Comparison of ENCODE assay signal across 16 mouse cellular contexts in the genomic region with DNA sequence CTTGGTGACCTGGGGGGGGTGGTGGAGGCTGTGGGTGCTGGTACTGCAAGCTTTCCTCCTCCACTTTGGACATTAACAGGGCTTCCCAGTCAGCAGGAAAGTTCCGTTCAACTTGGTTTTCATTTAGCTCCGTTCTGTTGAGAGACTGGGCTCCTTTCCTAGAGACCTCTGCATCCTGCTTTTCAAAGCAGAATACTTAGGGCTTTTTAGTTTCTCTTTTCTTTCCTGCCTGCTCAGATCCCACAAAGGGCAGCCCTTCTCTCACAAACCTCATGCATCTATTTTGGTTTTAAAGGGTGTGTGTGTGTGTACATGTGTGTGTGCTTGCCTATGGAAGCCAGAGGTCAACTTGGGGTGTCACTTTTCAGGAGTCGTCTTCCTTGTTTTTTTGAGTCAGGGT. TPM values are rescaled to one million over a fixed set of nuclear protein-coding genes. Genes with fewer than 3 reads are reported as not detected.
DNase-seq lines count a peak whose midpoint lies in the region; ATAC-seq and TF ChIP-seq lines count a peak whose summit lies in the region.
"Had no signal": no experiment of that assay in that cellular context is flagged by ENCODE, and none has a peak within 500 bp of the region (broad histone marks: within the 10 kb centered on the region; RNA-seq: fewer than 3 reads in every experiment).

No protein-coding gene starts in this region.

- TF ChIP-seq EP300 in heart, adult 2 months (IDR thresholded peaks at IDR 0.05; ENCODE audit: insufficient read depth, low read depth, low read length) = no peak

- no peak for TF ChIP-seq POLR2A in heart, adult 2 months (IDR thresholded peaks at IDR 0.05; ENCODE audit: insufficient read depth, low read depth, low read length)

- ATAC-seq in heart, embryonic 13.5 days (ENCODE audit: extremely low read depth, insufficient number of reproducible peaks, low FRiP score, low TSS enrichment) = no peak
- ATAC-seq in kidney, embryonic 16.5 days (ENCODE audit: low FRiP score, low TSS enrichment) = no peak
- ATAC-seq in CD4-positive, CD25-positive, alpha-beta regulatory T cell, adult 4 months = peak; percentile 56
- no peak for ATAC-seq in embryonic facial prominence, embryonic 15.5 days (ENCODE audit: insufficient number of reproducible peaks, low FRiP score, low TSS enrichment, low read depth)

- TF ChIP-seq CTCF in heart, adult 2 months (IDR thresholded peaks at IDR 0.05) = no peak

- no peak overlapping the region for H3K4me2 ChIP-seq in heart, embryonic 13.5 days
- H3K4me2 ChIP-seq in kidney, embryonic 16.5 days (replicated peaks; ENCODE audit: low read depth, low read length) = peak overlapping the region; percentile 31
- no peak overlapping the region for H3K4me2 ChIP-seq in embryonic facial prominence, embryonic 15.5 days (replicated peaks)
- H3K4me2 ChIP-seq: neural tube, embryonic 13.5 days had no signal

- WGBS in heart, embryonic 13.5 days = 72% methylated on average over 3 of the region's 3 CpGs
- 53% methylated on average over 3 of the region's 3 CpGs for WGBS in heart, adult 2 months
- 65% methylated on average over 3 of the region's 3 CpGs for WGBS in kidney, embryonic 16.5 days
- 68% methylated on average over 3 of the region's 3 CpGs for WGBS in embryonic facial prominence, embryonic 15.5 days

- H3K4me1 ChIP-seq in heart, embryonic 13.5 days = peaks cover 10% of the 10 kb centered on the region
- no peaks in the 10 kb centered on the region; the same call in 1 of the 2 replicates for H3K4me1 ChIP-seq in heart, adult 2 months (ENCODE audit: control insufficient read depth, insufficient read depth, low read length)
- H3K4me1 ChIP-seq in kidney, embryonic 16.5 days (ENCODE audit: insufficient read depth, low read length) = peaks cover 16% of the 10 kb centered on the region
- H3K4me1 ChIP-seq in embryonic facial prominence, embryonic 15.5 days = peaks cover 19% of the 10 kb centered on the region

- no peak for DNase-seq in heart, adult 2 months
- DNase-seq in kidney, adult 18-20 months = no peak
- DNase-seq in yolk sac, embryonic 10.5 days (ENCODE audit: low spot score) = no peak
- DNase-seq in cerebellum, adult 8-10 months = no peak
- DNase-seq: cerebellum, adult 18-20 months; right cerebral cortex, postnatal 14 days had no signal

- intact Hi-C loops in heart, adult 2 months (cut with DNase I) = no loop called here

- H3K27ac ChIP-seq in heart, embryonic 13.5 days (replicated peaks) = peak overlapping the region; percentile 36; the same call in 1 of the 2 replicates
- no peak overlapping the region for H3K27ac ChIP-seq in heart, adult 2 months
- peak overlapping the region; percentile 29; the same call in 1 of the 2 replicates for H3K27ac ChIP-seq in kidney, embryonic 16.5 days (ENCODE audit: low read length)
- 0 out of 2 replicates have a peak overlapping the region, but pooled peaks have one; percentile 25 for H3K27ac ChIP-seq in embryonic facial prominence, embryonic 15.5 days (replicated peaks)
- H3K27ac ChIP-seq: heart, embryonic 10.5 days; neural tube, embryonic 13.5 days had no signal

- H3K4me3 ChIP-seq in heart, embryonic 13.5 days = no peak overlapping the region
- no peak overlapping the region for H3K4me3 ChIP-seq in heart, adult 2 months
- H3K4me3 ChIP-seq in kidney, embryonic 16.5 days (ENCODE audit: low read length) = no peak overlapping the region
- H3K4me3 ChIP-seq in embryonic facial prominence, embryonic 15.5 days (replicated peaks) = no peak overlapping the region
- H3K4me3 ChIP-seq: heart, embryonic 10.5 days; hindbrain, embryonic 10.5 days; neural tube, embryonic 13.5 days had no signal

- H3K9ac ChIP-seq in heart, embryonic 13.5 days = no peak overlapping the region
- H3K9ac ChIP-seq in heart, adult 2 months (ENCODE audit: low read depth, low read length) = no peak overlapping the region
- H3K9ac ChIP-seq in kidney, embryonic 16.5 days (replicated peaks; ENCODE audit: low read length) = no peak overlapping the region
- no peak overlapping the region for H3K9ac ChIP-seq in embryonic facial prominence, embryonic 15.5 days
- H3K9ac ChIP-seq: neural tube, embryonic 13.5 days had no signal

- no peaks in the 10 kb centered on the region for H3K79me2 ChIP-seq in heart, adult 2 months (replicated peaks; ENCODE audit: control insufficient read depth, insufficient read depth, low read length)

- H3K27me3 ChIP-seq in heart, embryonic 13.5 days (replicated peaks) = no peaks in the 10 kb centered on the region
- no peaks in the 10 kb centered on the region for H3K27me3 ChIP-seq in heart, adult 2 months (ENCODE audit: control insufficient read depth, insufficient read depth, low read length)
- H3K27me3 ChIP-seq in kidney, embryonic 16.5 days (ENCODE audit: insufficient read depth, low read length) = no peaks in the 10 kb centered on the region
- no peaks in the 10 kb centered on the region for H3K27me3 ChIP-seq in embryonic facial prominence, embryonic 15.5 days
- H3K27me3 ChIP-seq: neural tube, embryonic 13.5 days had no signal

- no peaks in the 10 kb centered on the region for H3K9me3 ChIP-seq in heart, embryonic 13.5 days
- no peaks in the 10 kb centered on the region for H3K9me3 ChIP-seq in kidney, embryonic 16.5 days (ENCODE audit: low read length)
- H3K9me3 ChIP-seq in embryonic facial prominence, embryonic 15.5 days (replicated peaks) = no peaks in the 10 kb centered on the region
- H3K9me3 ChIP-seq: heart, embryonic 10.5 days; hindbrain, embryonic 10.5 days; neural tube, embryonic 13.5 days had no signal

- no peaks in the 10 kb centered on the region for H3K36me3 ChIP-seq in heart, embryonic 13.5 days
- H3K36me3 ChIP-seq in heart, adult 2 months (ENCODE audit: control insufficient read depth, insufficient read depth, low read length) = no peaks in the 10 kb centered on the region
- H3K36me3 ChIP-seq in kidney, embryonic 16.5 days (ENCODE audit: insufficient read depth, low read length) = no peaks in the 10 kb centered on the region
- H3K36me3 ChIP-seq in embryonic facial prominence, embryonic 15.5 days = no peaks in the 10 kb centered on the region
- H3K36me3 ChIP-seq: heart, embryonic 10.5 days; hindbrain, embryonic 10.5 days; neural tube, embryonic 13.5 days had no signal

RNA-seq across cellular contexts. Expression of a gene that starts 31.3 kb away (rescaled TPM):
- 5.4 and 5.8 TPM in 2 replicates for polyA plus RNA-seq in heart, embryonic 13.5 days (2015; fragmentation: Nextera tagmentation; extraction: Ambion mirVana)
- under 1 TPM; 0.45 to 0.70 TPM for total RNA-seq in heart, adult 2 months (2021)
- polyA plus RNA-seq in heart, adult 2 months (2012; rRNA removed) = 0.27 and 1.4 TPM in 2 replicates
- 11.9 and 12.1 TPM in 2 replicates for polyA plus RNA-seq in kidney, embryonic 16.5 days (2015; fragmentation: Nextera tagmentation; extraction: Ambion mirVana)
- 1 to 10 TPM; 2.3 to 2.4 TPM for polyA plus RNA-seq in CD4-positive, CD25-positive, alpha-beta regulatory T cell, adult 4 months (2017; shearing (Covaris generic))
- 11.4 and 12.3 TPM in 2 replicates for polyA plus RNA-seq in embryonic facial prominence, embryonic 15.5 days (2015; fragmentation: Nextera tagmentation; extraction: Ambion mirVana)
- total RNA-seq: common myeloid progenitor, adult 5-6 weeks; liver, adult 2 months; megakaryocyte-erythroid progenitor cell, adult 5-6 weeks had no signal
- polyA plus RNA-seq: liver, adult 2 months had no signal
